Mouse (Mus musculus) liver, embryonic 14.5 days (tissue): ENCODE measurements at regions not wholly inside any gene's neighbourhood (a gene's known extent, or its start where the extent isn't known, plus 50 kb on each side); places are given as distances from the start of the nearest gene placed in this dataset.

Experiments used
- CTCF ChIP-seq: IDR thresholded peaks from 2 replicates; pipeline ENCODE4 v1.5.1; 2016; ENCODE audit warnings: antibody characterized with exemption, low read depth, control low read depth
- EP300 ChIP-seq: IDR thresholded peaks from 2 replicates; pipeline ENCODE4 v1.6.1; 2016; ENCODE audit warnings: antibody characterized with exemption, low read depth

DNA sequence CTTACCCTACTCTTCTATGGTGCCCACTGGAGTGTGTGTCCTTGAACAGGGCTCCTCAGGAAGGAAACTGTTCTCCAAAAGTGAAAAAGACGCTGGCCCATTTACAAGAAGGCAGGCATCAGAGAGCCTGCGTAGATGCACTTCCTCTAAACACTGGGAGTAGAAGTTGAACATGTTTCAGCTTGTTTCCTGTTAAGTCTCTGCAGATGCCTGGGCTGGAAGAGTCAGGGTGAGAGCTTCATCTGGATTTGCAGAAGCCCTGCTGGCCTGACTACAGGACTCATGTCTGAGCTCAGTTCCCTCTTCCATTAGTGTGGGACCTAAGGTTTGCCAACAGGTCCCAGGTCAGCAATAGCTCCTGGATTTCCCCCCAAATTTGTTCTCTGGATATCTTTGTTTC, 54.7 kb upstream of the Nlrp1b start:
- no peak for TF ChIP-seq CTCF
- no peak for TF ChIP-seq EP300
